Mouse (Mus musculus): ENCODE measurements around the gene Slain2. TPM values are rescaled to one million over a fixed set of nuclear protein-coding genes. Genes with fewer than 3 reads are reported as not detected.
"Not testable (repeated sequence)": the region's sequence is repeated elsewhere in the genome, so short reads cannot be mapped to it uniquely, and the experiment has no call there.

Gene Slain2
- total RNA-seq, 2 experiments from 2014 or later = 57.1 to 66.7 TPM

DNA sequence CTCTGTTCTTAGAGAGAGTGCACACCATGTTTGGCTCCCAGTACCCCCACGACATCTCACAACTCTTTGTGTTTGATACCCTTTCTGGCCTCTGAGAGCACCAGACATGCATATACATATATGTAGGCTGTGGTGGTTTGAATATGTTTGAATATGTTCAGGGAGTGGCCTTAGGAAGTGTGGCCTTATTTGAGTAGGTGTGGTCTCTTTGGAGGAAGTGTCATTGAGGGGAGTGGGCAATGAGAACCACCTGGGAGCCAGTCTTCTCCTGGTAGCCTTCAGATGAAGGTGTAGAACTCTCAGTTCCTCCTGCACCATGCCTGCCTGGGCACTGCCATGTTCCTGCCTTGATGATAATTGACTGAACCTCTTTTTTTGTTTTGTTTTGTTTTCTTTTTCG is 25.2 kb downstream of the Slain2 start:
- intact Hi-C loops (cut with DNase I) = no loop called here
- no peak for DNase-seq

DNA sequence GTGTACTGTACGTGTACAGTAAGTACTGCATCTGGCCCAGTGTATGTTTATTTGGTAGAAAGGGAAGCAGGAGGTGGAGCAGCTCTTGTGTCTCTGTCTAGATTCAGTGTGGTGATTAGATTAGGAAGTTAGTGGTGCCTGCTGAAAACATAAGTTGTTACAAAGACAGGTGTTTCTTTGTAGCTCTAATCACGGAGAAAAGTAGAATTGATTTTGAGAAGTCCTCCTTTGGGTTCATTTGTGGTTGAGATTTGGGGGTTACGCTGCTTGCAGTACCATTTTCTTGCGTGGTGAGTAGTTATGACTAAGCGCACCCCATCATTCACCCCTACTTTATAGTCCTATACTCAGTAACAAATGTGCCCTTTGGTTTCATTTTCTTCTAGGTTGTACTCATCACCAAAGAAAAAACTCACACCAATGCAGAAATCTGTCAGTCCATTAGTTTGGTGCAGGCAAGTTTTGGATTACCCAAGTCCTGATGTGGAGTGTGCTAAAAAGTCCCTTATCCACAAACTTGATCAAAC is 26.9 kb downstream of the Slain2 start:
- intact Hi-C loops (cut with DNase I) = no loop called here
- DNase-seq = no peak

DNA sequence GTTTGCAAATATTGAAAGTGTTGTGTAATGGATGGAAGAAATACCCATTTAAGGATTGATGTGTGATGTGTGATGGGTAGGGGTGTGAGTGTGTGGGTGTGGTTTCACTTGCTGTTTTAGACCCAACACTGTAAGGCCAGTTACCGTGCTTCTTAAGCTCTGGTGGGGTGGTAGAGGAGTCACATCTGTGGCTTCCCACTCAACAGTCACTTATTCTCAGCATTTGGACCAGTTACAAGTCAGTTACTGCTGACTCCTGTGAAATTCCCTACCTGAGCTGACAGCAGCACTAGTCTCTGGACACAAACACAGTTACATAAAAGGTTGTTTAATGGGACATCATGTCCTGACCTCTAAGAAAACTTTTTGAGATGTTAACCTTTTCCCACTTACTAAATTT is 34.0 kb downstream of the Slain2 start:
- no peak for DNase-seq
- intact Hi-C loops (cut with DNase I) = no loop called here

DNA sequence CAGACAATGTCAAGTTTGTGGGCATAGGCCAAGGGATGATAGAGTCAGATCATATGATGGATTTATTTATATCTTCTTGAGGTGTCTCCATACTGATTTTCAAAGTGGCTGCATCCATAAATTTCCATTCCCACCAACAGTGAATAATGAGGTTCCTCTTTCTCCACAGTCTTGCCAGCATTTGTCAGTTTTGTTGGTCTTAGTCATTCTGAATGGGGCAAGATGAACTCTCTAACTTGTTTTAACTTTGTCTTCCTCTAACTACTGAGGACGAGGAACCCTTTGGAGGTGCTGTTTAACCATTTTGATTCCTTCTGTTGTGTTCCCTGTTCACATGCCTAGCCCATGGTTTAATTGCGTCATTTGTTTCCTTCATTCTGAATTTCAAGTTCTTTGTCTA is 36.1 kb downstream of the Slain2 start:
- intact Hi-C loops (cut with DNase I) = no loop called here
- no peak for DNase-seq

DNA sequence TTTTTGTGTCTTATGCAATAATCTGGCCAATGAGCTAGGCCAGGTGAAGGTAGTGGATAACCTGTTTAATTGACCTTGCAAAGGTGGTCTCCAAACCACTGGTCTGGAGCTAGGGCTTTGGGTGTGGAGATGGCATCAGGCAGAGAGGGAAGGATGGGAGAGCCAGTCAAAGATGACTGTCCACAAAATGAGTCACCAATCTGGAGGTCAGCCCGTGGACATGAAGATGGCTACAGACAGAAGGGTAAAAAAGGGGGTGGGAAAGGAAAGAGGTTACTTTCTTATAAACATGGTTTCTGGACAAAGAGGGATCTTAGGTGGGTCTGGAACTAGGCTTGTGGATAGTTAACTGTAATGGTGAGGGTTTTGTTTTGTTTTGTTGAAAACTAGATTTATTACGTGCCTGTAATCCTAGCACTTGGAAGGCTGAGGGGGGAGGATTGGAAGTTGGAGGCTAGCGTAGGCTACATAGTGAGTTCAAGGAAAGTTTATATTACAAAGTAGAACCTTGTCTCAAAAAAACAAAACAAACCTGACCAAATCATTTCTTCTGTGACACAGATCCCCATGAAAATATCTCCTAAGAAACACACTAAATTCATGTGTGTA is 40.0 kb downstream of the Slain2 start:
- intact Hi-C loops (cut with DNase I) = no loop called here
- DNase-seq = no peak

DNA sequence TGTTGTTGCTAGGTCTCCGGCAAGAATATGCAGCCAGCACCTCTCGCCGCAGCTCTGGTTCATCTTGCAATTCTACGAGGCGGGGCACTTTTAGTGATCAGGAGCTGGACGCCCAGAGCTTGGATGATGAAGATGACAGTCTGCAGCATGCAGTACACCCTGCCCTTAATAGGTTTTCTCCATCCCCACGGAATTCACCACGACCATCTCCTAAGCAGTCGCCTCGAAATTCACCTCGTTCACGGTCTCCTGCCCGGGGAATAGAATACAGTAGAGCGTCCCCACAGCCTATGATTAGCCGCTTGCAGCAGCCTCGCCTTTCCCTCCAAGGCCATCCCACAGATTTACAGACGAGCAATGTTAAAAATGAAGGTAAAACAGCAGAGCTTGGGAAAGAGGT is 43.2 kb downstream of the Slain2 start:
- intact Hi-C loops (cut with DNase I) = no loop called here
- DNase-seq = no peak

DNA sequence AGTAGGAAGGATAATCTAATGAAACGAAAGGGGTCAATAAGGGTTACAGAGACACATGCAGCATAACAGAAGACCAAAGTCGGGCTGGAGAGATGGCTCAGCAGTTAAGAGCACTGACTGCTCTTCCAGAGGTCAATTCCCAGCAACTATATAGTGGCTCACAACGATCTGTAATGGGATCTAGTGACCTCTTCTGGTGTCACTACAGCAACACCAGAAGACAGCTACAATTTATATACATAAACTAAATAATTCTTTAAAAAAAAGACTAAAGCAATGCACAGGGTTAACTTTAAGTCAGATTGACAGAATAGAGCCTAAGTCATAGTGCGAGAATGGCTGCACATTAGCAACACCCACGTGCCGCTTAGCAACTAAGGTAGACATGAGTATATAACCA is 46.0 kb downstream of the Slain2 start:
- intact Hi-C loops (cut with DNase I) = no loop called here
- DNase-seq = no peak

DNA sequence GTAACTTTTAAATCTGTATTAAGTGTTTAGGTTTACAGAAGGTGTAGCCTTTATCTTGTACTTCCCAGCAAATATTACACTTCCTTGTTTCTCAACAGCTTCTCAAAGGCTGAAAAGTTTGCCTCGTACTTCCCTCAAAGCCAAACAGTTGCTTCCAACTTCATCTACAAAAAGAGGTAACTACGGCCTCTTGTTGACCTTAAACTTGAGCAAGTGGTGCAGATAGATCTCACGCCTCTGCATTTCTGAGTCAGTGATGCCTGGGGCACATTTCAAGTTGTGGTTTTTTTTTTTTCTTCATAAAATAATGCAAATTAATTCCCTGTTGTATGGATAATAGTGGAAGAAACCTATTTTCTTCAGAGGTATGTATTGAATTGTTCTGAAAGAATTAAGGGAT is 51.6 kb downstream of the Slain2 start:
- intact Hi-C loops (cut with DNase I) = no loop called here
- DNase-seq = no peak

DNA sequence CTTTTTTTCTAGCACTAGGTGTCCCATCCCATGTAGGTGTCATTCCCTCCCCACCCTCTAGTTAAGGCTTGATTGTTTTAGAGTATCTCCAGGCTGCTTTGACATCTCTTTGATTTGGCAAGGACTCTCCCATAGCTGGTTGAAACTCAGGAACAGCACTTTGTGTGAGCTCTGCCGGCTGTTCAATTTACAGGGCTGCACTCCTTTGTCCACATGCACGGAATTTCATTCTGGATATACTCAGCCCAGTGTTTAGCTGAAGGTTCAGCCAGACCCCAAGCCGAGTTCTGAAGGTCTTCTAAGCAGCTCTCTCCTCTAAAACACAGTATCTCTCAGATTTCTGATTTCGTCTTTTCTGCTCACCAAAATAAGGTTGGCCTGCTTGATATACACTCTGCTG is 58.3 kb downstream of the Slain2 start:
- DNase-seq = no peak
- intact Hi-C loops (cut with DNase I) = no loop called here

DNA sequence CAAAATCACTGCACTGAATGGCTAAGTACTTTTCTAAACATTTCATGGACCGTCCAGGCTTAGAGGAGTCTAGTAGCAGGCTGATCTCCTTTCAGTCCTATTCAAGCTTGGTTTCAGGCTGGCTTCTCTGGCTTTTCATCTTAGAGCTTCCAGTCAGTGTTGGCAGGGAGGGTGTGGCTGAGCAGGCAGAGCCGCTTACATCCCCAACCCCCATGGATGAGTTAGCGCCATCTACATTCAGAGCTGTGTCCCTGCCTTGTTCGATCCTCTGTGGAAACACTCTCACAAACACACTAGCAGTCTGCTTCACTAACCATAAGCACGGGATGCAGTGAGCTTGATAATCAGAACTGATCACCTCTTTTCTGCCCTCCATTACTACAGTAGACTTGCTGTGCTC is 58.8 kb downstream of the Slain2 start:
- intact Hi-C loops (cut with DNase I) = no loop called here
- DNase-seq = no peak

DNA sequence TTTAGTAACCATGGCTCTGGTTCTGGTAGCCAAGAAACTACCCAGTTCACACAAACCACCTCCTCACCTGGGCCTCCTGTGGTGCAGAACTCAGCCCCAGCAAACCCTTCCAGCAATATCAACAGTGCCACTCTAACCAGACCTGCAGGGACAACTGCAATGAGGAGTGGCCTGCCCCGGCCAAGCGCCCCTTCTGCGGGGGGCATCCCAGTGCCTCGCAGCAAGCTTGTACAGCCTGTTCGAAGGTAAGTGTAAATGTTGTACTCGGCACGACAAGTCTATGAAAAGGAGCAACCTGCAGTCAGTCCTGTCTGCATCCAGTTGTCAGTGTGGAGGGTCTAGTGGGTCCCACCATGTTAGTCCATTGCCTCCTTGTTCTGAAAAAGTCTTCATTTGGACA is 60.5 kb downstream of the Slain2 start, which contains the start of gene Gm10135:
Gm10135 (minus strand) TSS at position 101 of the 400 bp plus-strand sequence.
- no peak for DNase-seq
- intact Hi-C loops (cut with DNase I) = no loop called here

DNA sequence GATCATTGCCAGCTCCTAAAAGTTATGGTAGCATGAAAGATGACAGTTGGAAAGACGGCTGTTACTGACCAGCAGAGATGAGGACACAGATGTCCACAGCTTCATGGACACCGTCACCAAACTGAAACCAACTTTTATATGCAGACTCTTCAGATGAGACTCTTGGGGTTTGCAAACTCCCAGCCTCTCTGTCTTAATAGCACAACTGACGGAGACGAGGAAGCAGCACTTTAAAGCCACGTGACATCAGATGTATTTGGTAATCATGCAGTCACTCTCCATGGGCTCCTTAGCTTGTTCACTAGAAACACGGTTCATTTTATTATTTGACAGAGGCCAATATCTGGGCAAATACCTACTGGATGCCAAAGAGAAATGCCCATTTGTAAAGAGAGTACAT is 61.9 kb downstream of the Slain2 start:
- DNase-seq = no peak
- intact Hi-C loops (cut with DNase I) = no loop called here

DNA sequence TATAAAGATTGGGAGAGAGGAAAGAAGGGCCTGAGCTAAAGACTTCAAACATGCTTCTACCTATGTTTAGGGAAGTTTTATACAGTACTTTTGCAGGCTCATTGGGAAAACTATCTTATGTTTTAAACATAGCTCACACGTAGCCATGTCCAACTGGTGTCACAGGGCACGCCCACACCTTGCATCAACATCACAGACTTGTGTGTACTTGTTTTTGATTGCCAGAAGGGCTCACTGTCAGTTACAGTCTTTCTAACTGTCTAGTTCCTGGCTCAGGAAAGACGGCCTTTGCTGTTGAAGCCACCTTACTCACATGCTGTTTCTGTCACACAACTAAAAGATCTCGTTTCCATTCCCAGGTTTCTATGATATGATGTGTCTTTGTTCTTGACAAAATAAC is 62.4 kb downstream of the Slain2 start:
- DNase-seq = no peak
- intact Hi-C loops (cut with DNase I) = no loop called here

DNA sequence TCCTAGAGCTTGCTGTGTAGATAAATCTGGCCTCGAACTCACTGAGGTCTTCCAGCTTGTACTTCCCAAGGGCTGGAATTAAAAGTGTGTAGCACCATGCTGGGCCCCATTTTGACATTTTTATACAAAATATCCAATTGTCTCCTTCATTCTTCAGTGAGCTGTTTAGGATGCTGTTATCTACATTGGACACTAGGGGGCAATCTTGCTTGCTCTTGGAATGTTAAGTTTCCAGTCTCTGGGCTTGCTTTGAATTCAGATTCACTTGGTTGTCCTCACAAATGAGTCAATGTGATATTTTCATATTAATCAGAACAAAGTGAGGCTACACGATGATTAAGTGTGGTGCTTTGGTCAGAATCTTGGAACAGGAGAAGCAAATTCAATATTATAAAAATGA is 70.0 kb downstream of the Slain2 start:
- intact Hi-C loops (cut with DNase I) = loop anchor here (5.0 kb wide), 2 partner anchors 88 to 403 kb away; no protein-coding TSS in a partner anchor
- DNase-seq = no peak

DNA sequence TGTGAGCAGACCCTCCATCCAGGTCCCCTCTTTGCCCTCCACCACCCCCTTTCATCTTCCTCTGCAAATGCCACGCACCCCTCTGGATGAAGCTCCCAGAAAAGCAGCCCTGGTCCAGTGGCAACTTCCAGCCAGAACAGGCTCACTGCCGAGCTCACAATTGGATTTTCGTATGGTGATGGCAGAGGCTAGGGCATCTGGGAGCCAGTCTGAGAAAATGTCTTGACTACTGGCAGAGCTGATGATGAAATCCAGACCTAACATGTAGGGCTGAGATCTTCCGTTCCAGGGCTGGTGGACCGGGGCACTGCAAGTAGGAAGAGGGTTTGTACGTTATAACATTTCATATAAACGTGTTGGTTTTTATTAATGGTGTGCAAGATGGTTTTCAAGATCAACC is 73.7 kb downstream of the Slain2 start:
- DNase-seq = no peak
- intact Hi-C loops (cut with DNase I) = loop anchor here (5.0 kb wide), 1 partner anchor 75 kb away; no protein-coding TSS in a partner anchor

DNA sequence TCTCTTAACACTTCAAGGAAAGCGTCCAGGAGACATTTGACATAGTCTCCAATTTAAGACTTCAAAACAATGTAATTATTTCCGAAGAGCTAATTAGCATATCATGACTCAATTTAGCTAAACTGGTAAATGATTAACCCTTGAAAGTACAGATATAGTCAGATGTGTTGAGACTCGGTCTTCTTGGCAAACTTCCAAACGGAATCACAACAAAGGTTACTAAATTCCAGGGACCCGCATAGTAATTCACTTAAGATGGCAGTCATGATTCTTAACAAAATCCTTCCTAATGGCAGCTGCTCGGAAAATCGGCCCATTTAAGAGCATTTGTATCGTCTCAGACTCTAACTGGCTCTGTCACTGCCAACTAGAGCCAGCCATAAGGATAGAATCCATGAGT is 75.7 kb downstream of the Slain2 start:
- no peak for DNase-seq
- intact Hi-C loops (cut with DNase I) = loop anchor here (5.0 kb wide), 1 partner anchor 73 kb away; no protein-coding TSS in a partner anchor

DNA sequence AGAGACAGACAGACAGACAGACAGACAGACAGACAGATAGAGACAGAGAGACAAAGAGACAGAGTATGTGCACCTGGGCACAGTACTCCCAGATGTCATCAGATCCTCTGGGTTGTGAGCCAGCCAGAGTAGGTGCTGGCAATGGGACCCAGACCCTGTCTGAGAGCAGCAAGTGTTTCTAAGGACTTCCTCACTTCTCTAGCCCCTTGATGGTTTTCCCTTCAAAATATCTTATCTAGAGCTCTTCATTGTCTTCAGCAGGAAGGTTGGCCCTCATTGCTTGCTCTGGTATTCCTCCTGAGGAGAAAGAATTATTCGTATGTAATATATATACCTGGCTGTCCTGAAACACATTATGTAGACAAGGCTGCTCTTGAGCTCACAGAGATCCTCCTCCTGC is 78.4 kb downstream of the Slain2 start:
- DNase-seq = no peak
- intact Hi-C loops (cut with DNase I) = no loop called here

DNA sequence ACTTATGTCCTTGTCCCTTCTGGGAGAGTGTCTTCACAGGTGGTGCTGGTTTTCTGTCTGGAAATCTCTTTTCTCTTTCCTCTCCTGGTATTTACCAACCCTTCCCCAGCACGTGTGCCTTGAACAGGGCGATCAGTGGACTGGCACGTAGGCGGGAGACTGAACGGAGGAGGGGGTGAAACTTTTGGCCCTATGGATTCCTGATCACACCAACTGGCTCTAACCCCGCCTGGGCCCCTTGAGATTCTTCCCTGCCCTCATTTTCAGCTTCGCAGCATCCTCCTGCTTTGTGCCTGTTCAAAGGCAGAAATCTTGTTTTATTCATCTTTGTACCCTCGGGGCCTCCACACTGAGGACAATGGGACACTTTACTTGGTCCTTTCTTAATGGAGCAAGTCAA is 80.3 kb downstream of the Slain2 start:
- no peak for DNase-seq
- intact Hi-C loops (cut with DNase I) = no loop called here

DNA sequence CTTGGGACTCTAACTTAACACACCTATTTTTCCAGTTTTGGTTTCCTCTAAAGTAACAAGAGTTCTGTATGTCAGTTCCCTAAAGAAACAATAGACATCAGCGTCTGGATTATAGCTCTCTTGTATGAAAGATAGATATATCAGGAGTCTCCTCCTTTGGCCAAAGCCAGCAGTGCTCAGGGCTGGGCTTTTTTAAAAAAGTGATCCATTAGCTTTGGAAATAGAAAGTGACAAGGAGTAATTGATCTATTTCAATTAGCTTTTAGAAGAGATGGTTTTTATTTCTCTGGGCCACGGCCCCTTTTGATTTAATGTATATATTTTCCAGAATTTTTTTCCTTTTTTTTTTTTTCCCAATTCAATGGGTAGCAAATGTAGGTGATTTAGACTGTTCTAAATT is 80.8 kb downstream of the Slain2 start:
- intact Hi-C loops (cut with DNase I) = no loop called here
- DNase-seq = no peak

DNA sequence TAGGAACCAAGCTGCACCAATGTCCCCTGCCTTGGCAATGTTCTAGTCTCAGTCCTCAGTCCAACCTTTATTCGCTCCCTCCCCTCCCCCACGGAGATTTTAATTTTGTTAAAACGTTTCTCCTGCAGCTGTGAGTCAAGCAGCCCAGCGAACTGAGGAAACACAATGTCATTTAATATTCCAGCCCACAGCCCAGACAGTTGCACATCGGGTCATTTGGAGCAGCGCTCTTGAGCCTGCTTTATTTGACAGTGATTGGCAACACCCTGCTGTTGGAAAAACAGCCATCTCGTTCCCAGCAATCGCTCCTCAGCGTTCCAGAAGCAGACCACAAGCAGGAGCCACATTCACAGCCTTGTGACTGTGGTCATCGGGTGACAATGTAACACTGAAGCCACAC is 81.3 kb downstream of the Slain2 start:
- DNase-seq = no peak
- intact Hi-C loops (cut with DNase I) = no loop called here

DNA sequence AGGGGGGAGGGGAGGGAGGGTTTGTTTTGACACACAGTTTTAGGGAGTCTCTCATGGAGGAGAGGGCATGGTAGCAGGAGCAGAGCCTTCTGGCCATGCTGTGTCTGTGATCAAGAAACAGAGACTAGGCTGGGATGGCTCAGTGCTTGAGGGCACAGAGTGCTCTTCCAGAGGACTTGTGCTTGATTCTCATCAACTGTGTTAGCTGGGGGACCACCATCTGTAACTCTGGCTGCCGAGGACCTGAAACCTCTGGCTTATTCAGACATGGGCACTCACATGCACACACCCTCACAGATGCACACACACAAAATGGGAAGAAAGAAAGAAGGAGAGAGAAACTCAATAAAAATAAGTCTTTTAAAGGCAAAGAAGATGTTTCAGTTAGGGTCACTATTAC is 84.4 kb downstream of the Slain2 start:
- intact Hi-C loops (cut with DNase I); DNase-seq: not testable (repeated sequence)

DNA sequence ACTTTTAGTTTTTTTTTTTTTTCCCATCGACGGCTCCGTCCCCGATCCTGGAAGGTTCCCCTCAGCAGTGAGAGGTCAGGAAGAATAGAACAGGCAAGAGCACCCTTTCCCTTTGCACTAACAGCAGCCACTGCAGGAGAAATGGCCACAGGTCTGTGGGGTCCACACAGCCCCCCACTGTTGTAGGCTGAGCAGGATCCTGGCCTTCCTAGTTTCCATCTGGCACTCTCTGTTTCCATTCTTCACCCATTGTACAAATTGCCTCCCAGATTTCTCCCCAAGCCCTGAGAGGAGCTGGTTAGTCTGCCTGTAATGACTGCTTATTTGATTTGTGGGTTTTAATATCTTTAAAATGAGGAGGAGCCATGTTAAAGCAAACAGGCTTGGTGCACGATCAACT is 89.9 kb downstream of the Slain2 start:
- intact Hi-C loops (cut with DNase I) = loop anchor here (5.0 kb wide), 1 partner anchor 412 kb away; no protein-coding TSS in a partner anchor
- DNase-seq = no peak

Data from left cerebral cortex, postnatal 4 days (tissue).